Mouse (Mus musculus) retina, adult 2 months (tissue): ENCODE data around the gene Elmo1.
"Not testable (repeated sequence)": the region's sequence is repeated elsewhere in the genome, so short reads cannot be mapped to it uniquely, and the experiment has no call there.

Experiments used
- DNase-seq: peaks from one replicate; pipeline ENCODE4 v3.0.0-alpha.2; 2012; ENCODE audit warnings: low read depth, low spot score

Elmo1 gene

GRCm38 (mm10) chr13:20600246-20600645 is 509.9 kb downstream of the Elmo1 start:
- DNase-seq = no peak

GRCm38 (mm10) chr13:20601421-20601820 is 511.0 kb downstream of the Elmo1 start:
- no peak for DNase-seq

GRCm38 (mm10) chr13:20606891-20607290 is 516.5 kb downstream of the Elmo1 start:
- no peak for DNase-seq

GRCm38 (mm10) chr13:20609003-20609688 is 518.8 kb downstream of the Elmo1 start:
- no peak for DNase-seq

- DNase-seq = no peak
Measured at GRCm38 (mm10) chr13:20615596-20616469, 525.4 kb downstream of the Elmo1 start.

- no peak for DNase-seq
Measured at GRCm38 (mm10) chr13:20619946-20620345, 529.5 kb downstream of the Elmo1 start.

- no peak for DNase-seq
Measured at GRCm38 (mm10) chr13:20623071-20623850, 532.9 kb downstream of the Elmo1 start.

- DNase-seq = no peak
Measured at GRCm38 (mm10) chr13:20627796-20628195, 537.4 kb downstream of the Elmo1 start.

- DNase-seq = no peak
Measured at GRCm38 (mm10) chr13:20632477-20632876, 542.1 kb downstream of the Elmo1 start.

- DNase-seq = not testable (repeated sequence)
Measured at GRCm38 (mm10) chr13:20634679-20635078, 544.3 kb downstream of the Elmo1 start.

GRCm38 (mm10) chr13:20635646-20636045 is 545.2 kb downstream of the Elmo1 start:
- no peak for DNase-seq
